Mouse (Mus musculus) forebrain, embryonic 11.5 days (tissue): ENCODE data around the gene Notch1. TPM values are rescaled to one million over a fixed set of nuclear protein-coding genes. Genes with fewer than 3 reads are reported as not detected.

Experiments
- ATAC-seq: fragments of 200-750 bp; cut with Nextera tagmentation; replicated peaks from 2 replicates; pipeline ENCODE4 v1.8.0; 2017; ENCODE audit warnings: moderate TSS enrichment; ENCODE audit not compliant: low FRiP score
- DNase-seq: peaks from one replicate; pipeline ENCODE4 v3.0.0-alpha.2; 2017; ENCODE audit warnings: low spot score
- H3K27ac ChIP-seq: fragments of 300-500 bp; sonication (generic); 2 replicates; pipeline ENCODE4 v1.5.1; 2014; ENCODE audit warnings: low read depth, low read length
- H3K27me3 ChIP-seq: fragments of 300-500 bp; sonication (generic); 2 replicates; pipeline ENCODE4 v1.6.1; 2014; ENCODE audit warnings: mild to moderate bottlenecking, low read length, mixed read lengths; ENCODE audit not compliant: control insufficient read depth, insufficient read depth
- H3K36me3 ChIP-seq: fragments of 300-500 bp; sonication (generic); 2 replicates; pipeline ENCODE4 v1.6.1; 2014; ENCODE audit warnings: mild to moderate bottlenecking, low read length, moderate library complexity, mixed read lengths; ENCODE audit not compliant: control insufficient read depth, insufficient read depth
- H3K4me1 ChIP-seq: fragments of 300-500 bp; sonication (generic); replicated peaks from 2 replicates; pipeline ENCODE4 v1.6.1; 2014; ENCODE audit warnings: low read length, mixed read lengths; ENCODE audit not compliant: control insufficient read depth, insufficient read depth
- H3K4me2 ChIP-seq: fragments of 300-500 bp; sonication (generic); 2 replicates; pipeline ENCODE4 v1.6.1; 2014; ENCODE audit warnings: low read depth, mild to moderate bottlenecking, low read length, moderate library complexity, mixed read lengths; ENCODE audit not compliant: severe bottlenecking
- H3K4me3 ChIP-seq: fragments of 300-500 bp; sonication (generic); 2 replicates; pipeline ENCODE4 v1.5.1; 2014; ENCODE audit warnings: low read depth, low read length
- H3K9ac ChIP-seq: fragments of 300-500 bp; sonication (generic); 2 replicates; pipeline ENCODE4 v1.6.1; 2014; ENCODE audit warnings: low read length
- H3K9me3 ChIP-seq: fragments of 300-500 bp; sonication (generic); 2 replicates; pipeline ENCODE4 v1.6.1; 2016; ENCODE audit warnings: low read length, mixed read lengths; ENCODE audit not compliant: control insufficient read depth
- WGBS: fragments of 180-500 bp; shearing (Covaris S2); extraction: QIAGEN DNeasy Blood & Tissue Kit; methylation state at CpG from one replicate; pipeline ENCODE4 v1.1.7; 2014; 5-methylcytosine and 5-hydroxymethylcytosine counted together
- polyA plus RNA-seq: library from polyadenylated mRNA; unstranded; fragments of >200 nt; fragmentation: Nextera tagmentation; extraction: Ambion mirVana; gene quantifications from 2 replicates; pipeline ENCODE4 v1.2.1, GENCODE M21; 2014

Notch1 gene
- polyA plus RNA-seq, 1 experiment from 2014 or later, result 70.9 TPM

GRCm38 (mm10) chr2:26507961-26508391, 8.5 kb downstream of the Notch1 start:
- H3K4me1 ChIP-seq, result peaks cover 29% of the 10 kb centered on the region
- no peaks in the 10 kb centered on the region for H3K36me3 ChIP-seq
- H3K4me2 ChIP-seq, result no peak overlapping the region
- peak overlapping the region; percentile 27; the same call in 1 of the 2 replicates for H3K9ac ChIP-seq
- no peak overlapping the region for H3K4me3 ChIP-seq
- no peaks in the 10 kb centered on the region for H3K27me3 ChIP-seq
- 15% methylated on average over 6 of the region's 6 CpGs for WGBS
- peak overlapping the region; percentile 70 for H3K27ac ChIP-seq
- H3K9me3 ChIP-seq, result no peaks in the 10 kb centered on the region
- ATAC-seq, result no peak
- DNase-seq, result no peak

GRCm38 (mm10) chr2:26507481-26507886, 9.0 kb downstream of the Notch1 start:
- DNase-seq (peak; percentile 73), ATAC-seq (no peak)
- under 1% methylated on average over 7 of the region's 7 CpGs for WGBS
- Histone ChIP-seq H3K4me1 (peaks cover 29% of the 10 kb centered on the region), H3K9ac (peak overlapping the region; percentile 41), H3K27me3 (no peaks in the 10 kb centered on the region), H3K36me3 (no peaks in the 10 kb centered on the region), H3K4me3 (no peak overlapping the region), H3K27ac (peak overlapping the region; percentile 70), H3K9me3 (no peaks in the 10 kb centered on the region), H3K4me2 (no peak overlapping the region)

GRCm38 (mm10) chr2:26506746-26507280, 9.7 kb downstream of the Notch1 start:
- ATAC-seq (no peak), DNase-seq (no peak)
- Histone ChIP-seq H3K9me3 (no peaks in the 10 kb centered on the region), H3K9ac (no peak overlapping the region; the same call in 1 of the 2 replicates), H3K36me3 (no peaks in the 10 kb centered on the region), H3K27me3 (no peaks in the 10 kb centered on the region), H3K27ac (peak overlapping the region; percentile 70), H3K4me1 (peaks cover 29% of the 10 kb centered on the region), H3K4me2 (no peak overlapping the region), H3K4me3 (no peak overlapping the region)
- 89% methylated on average over 3 of the region's 3 CpGs for WGBS

- H3K4me3 ChIP-seq, result no peak overlapping the region
- peak overlapping the region; percentile 67 for H3K4me2 ChIP-seq
- DNase-seq, result no peak
- peak overlapping the region; percentile 95 for H3K27ac ChIP-seq
- peak overlapping the region; percentile 98 for H3K9ac ChIP-seq
- ATAC-seq, result no peak
- H3K27me3 ChIP-seq, result no peaks in the 10 kb centered on the region
- WGBS, result 68% methylated on average over 9 of the region's 9 CpGs
- no peaks in the 10 kb centered on the region; the same call in 1 of the 2 replicates for H3K36me3 ChIP-seq
- H3K9me3 ChIP-seq, result no peaks in the 10 kb centered on the region
- peaks cover 36% of the 10 kb centered on the region for H3K4me1 ChIP-seq
Measured at GRCm38 (mm10) chr2:26504772-26505480, 11.5 kb downstream of the Notch1 start.

GRCm38 (mm10) chr2:26503661-26504575, 12.5 kb downstream of the Notch1 start:
- H3K27ac ChIP-seq, result peak overlapping the region; percentile 95
- no peaks in the 10 kb centered on the region for H3K9me3 ChIP-seq
- H3K4me3 ChIP-seq, result peak overlapping the region; percentile 94
- peak overlapping the region; percentile 67 for H3K4me2 ChIP-seq
- peak overlapping the region; percentile 98 for H3K9ac ChIP-seq
- 1% methylated on average over 53 of the region's 59 CpGs for WGBS
- H3K36me3 ChIP-seq, result peaks cover 4% of the 10 kb centered on the region; the same call in 1 of the 2 replicates
- peaks cover 46% of the 10 kb centered on the region for H3K4me1 ChIP-seq
- no peaks in the 10 kb centered on the region for H3K27me3 ChIP-seq
- peak; percentile 94 for DNase-seq
- peak; percentile 67 for ATAC-seq

- under 1% methylated on average over 57 of the region's 57 CpGs for WGBS
- no peaks in the 10 kb centered on the region for H3K27me3 ChIP-seq
- DNase-seq, result peak; percentile 69
Measured at GRCm38 (mm10) chr2:26502863-26503631, 13.4 kb downstream of the Notch1 start.

GRCm38 (mm10) chr2:26502299-26502862, 14.1 kb downstream of the Notch1 start:
- ATAC-seq, result peak; percentile 42
- H3K27me3 ChIP-seq, result no peaks in the 10 kb centered on the region

More at GRCm38 (mm10) chr2:26502863-26503631, 13.4 kb downstream of the Notch1 start:
- Histone ChIP-seq H3K9ac (peak overlapping the region; percentile 98), H3K36me3 (peaks cover 4% of the 10 kb centered on the region; the same call in 1 of the 2 replicates), H3K9me3 (no peaks in the 10 kb centered on the region), H3K27ac (peak overlapping the region; percentile 95), H3K4me1 (peaks cover 48% of the 10 kb centered on the region), H3K4me2 (peak overlapping the region; percentile 67), H3K4me3 (peak overlapping the region; percentile 94)
- ATAC-seq, result no peak

More at GRCm38 (mm10) chr2:26502299-26502862, 14.1 kb downstream of the Notch1 start:
- peak overlapping the region; percentile 67 for H3K4me2 ChIP-seq
- H3K4me1 ChIP-seq, result peaks cover 49% of the 10 kb centered on the region
- 0% methylated on average over 33 of the region's 33 CpGs for WGBS
- H3K9me3 ChIP-seq, result no peaks in the 10 kb centered on the region
- peak overlapping the region; percentile 94 for H3K4me3 ChIP-seq
- H3K36me3 ChIP-seq, result peaks cover 4% of the 10 kb centered on the region; the same call in 1 of the 2 replicates
- peak overlapping the region; percentile 95 for H3K27ac ChIP-seq
- H3K9ac ChIP-seq, result peak overlapping the region; percentile 98
- DNase-seq, result peak; percentile 91
